Mouse (Mus musculus) intestine, embryonic 16.5 days (tissue): ENCODE data around the gene Elf3. TPM values are rescaled to one million over a fixed set of nuclear protein-coding genes. Genes with fewer than 3 reads are reported as not detected.

Source experiments
- ATAC-seq: fragments of 200-750 bp; cut with Nextera tagmentation; 2 replicates; pipeline ENCODE4 v1.8.0; 2017; ENCODE audit warnings: moderate TSS enrichment, moderate library complexity
- H3K27ac ChIP-seq: fragments of 300-500 bp; sonication (generic); 2 replicates; pipeline ENCODE4 v1.5.1; 2014; ENCODE audit warnings: mild to moderate bottlenecking, low read length
- H3K27me3 ChIP-seq: fragments of 300-500 bp; sonication (generic); replicated peaks from 2 replicates; pipeline ENCODE4 v1.6.1; 2014; ENCODE audit warnings: low read length, control low read depth, mixed read lengths; ENCODE audit not compliant: control insufficient read depth, insufficient read depth
- H3K36me3 ChIP-seq: fragments of 300-500 bp; sonication (generic); 2 replicates; pipeline ENCODE4 v1.6.1; 2014; ENCODE audit warnings: low read length, control low read depth; ENCODE audit not compliant: control insufficient read depth, insufficient read depth
- H3K4me1 ChIP-seq: fragments of 300-500 bp; sonication (generic); 2 replicates; pipeline ENCODE4 v1.6.1; 2014; ENCODE audit warnings: low read length, control low read depth, mixed read lengths; ENCODE audit not compliant: control insufficient read depth, insufficient read depth
- H3K4me2 ChIP-seq: fragments of 300-500 bp; sonication (generic); 2 replicates; pipeline ENCODE4 v1.6.1; 2014; ENCODE audit warnings: low read depth, low read length, control low read depth
- H3K4me3 ChIP-seq: fragments of 300-500 bp; sonication (generic); 2 replicates; pipeline ENCODE4 v1.5.1; 2014; ENCODE audit warnings: mild to moderate bottlenecking, low read length
- H3K9ac ChIP-seq: fragments of 300-500 bp; sonication (generic); 2 replicates; pipeline ENCODE4 v1.6.1; 2014; ENCODE audit warnings: low read depth, low read length
- H3K9me3 ChIP-seq: fragments of 300-500 bp; sonication (generic); 2 replicates; pipeline ENCODE4 v1.6.1; 2016; ENCODE audit warnings: low read length, control low read depth; ENCODE audit not compliant: control insufficient read depth
- WGBS: fragments of 180-500 bp; shearing (Covaris S2); extraction: QIAGEN DNeasy Blood & Tissue Kit; methylation state at CpG from one replicate; pipeline ENCODE4 v1.1.7; 2014; 5-methylcytosine and 5-hydroxymethylcytosine counted together
- polyA plus RNA-seq: library from polyadenylated mRNA; unstranded; fragments of >200 nt; fragmentation: Nextera tagmentation; extraction: Ambion mirVana; gene quantifications from 2 replicates; pipeline ENCODE4 v1.2.1, GENCODE M21; 2015

The Elf3 gene
- polyA plus RNA-seq, 1 experiment from 2014 or later: 264 TPM

GRCm38 (mm10) chr1:135205257-135205656, 53.1 kb downstream of the Elf3 start:
- 40% methylated on average over 4 of the region's 4 CpGs for WGBS
- Histone ChIP-seq H3K36me3 (no peaks in the 10 kb centered on the region), H3K4me1 (peaks cover 12% of the 10 kb centered on the region), H3K27me3 (no peaks in the 10 kb centered on the region), H3K4me2 (no peak overlapping the region), H3K9ac (no peak overlapping the region), H3K9me3 (no peaks in the 10 kb centered on the region), H3K4me3 (no peak overlapping the region), H3K27ac (peak overlapping the region; percentile 78)
- peak; percentile 68 for ATAC-seq

- Histone ChIP-seq H3K4me3 (no peak overlapping the region), H3K36me3 (no peaks in the 10 kb centered on the region), H3K9me3 (no peaks in the 10 kb centered on the region), H3K27me3 (no peaks in the 10 kb centered on the region), H3K4me2 (no peak overlapping the region), H3K9ac (no peak overlapping the region), H3K4me1 (peaks cover 15% of the 10 kb centered on the region), H3K27ac (peak overlapping the region; percentile 78)
- ATAC-seq: peak; percentile 92
- 28% methylated on average over 12 of the region's 12 CpGs for WGBS
Measured at GRCm38 (mm10) chr1:135204196-135205126, 53.9 kb downstream of the Elf3 start.

Other genes with a start within 250 kb of the Elf3 start
- gene Lgr6, start 153.3 kb downstream of the Elf3 start, polyA plus RNA-seq: 0.43 and 0.44 TPM in 2 replicates
- gene Ptpn7, start 125.9 kb downstream of the Elf3 start, polyA plus RNA-seq: 2.2 and 2.9 TPM in 2 replicates
- 21.4 and 56.5 TPM in 2 replicates for gene Arl8a, start 111.7 kb downstream of the Elf3 start, polyA plus RNA-seq
- gene Gpr37l1, start 90.9 kb downstream of the Elf3 start, polyA plus RNA-seq: 0.71 and 0.77 TPM in 2 replicates
- gene Rnpep, start 25.5 kb upstream of the Elf3 start, polyA plus RNA-seq: 174 and 193 TPM in 2 replicates
- gene Timm17a, start 55.2 kb upstream of the Elf3 start, polyA plus RNA-seq: 247 and 268 TPM in 2 replicates
- gene Lmod1, start 66.2 kb upstream of the Elf3 start, polyA plus RNA-seq: 10.6 and 11.7 TPM in 2 replicates
- gene Shisa4, start 116.7 kb upstream of the Elf3 start, polyA plus RNA-seq: 19.3 and 22.4 TPM in 2 replicates
- gene Ipo9, start 171.9 kb upstream of the Elf3 start, polyA plus RNA-seq: 64.7 and 70.5 TPM in 2 replicates